ENCODE assay signal across 14 mouse cellular contexts in the genomic region with DNA sequence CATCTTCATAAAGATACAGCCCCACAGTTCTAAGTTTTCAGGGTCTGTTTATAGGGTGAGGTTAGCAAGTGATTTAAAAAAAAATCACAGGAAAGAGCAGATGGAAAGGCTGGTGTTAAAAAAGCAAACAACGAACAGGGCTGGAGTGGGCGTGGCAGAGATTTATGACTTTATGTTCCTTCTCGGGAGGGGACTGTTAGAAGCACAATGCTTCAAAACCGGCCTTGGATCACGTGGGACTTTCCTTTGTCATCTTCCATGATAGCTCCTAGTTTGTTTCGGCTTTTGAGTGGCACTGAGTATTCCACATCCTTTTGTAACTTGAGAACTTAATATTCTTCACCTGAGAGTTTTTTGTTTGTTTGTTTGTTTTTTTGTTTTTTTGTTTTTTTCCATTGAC. TPM values are rescaled to one million over a fixed set of nuclear protein-coding genes. Genes with fewer than 3 reads are reported as not detected.
DNase-seq lines count a peak whose midpoint lies in the region; ATAC-seq lines count a peak whose summit lies in the region.
"Had no signal": no experiment of that assay in that cellular context is flagged by ENCODE, and none has a peak within 500 bp of the region (broad histone marks: within the 10 kb centered on the region; RNA-seq: fewer than 3 reads in every experiment).

No protein-coding gene starts in this region.

- peak overlapping the region; percentile 72 for H3K27ac ChIP-seq in kidney, embryonic 15.5 days
- H3K27ac ChIP-seq: hindbrain, embryonic 15.5 days; limb, embryonic 15.5 days had no signal

- DNase-seq in adrenal gland, postnatal 14 days, result peak; percentile 13
- DNase-seq in adrenal gland, postnatal 4 days (ENCODE audit: low spot score in 2 of 2), result no peak
- no peak for DNase-seq in kidney, postnatal 10 days
- DNase-seq in adipocyte (ENCODE audit: low spot score), result peak; percentile 25
- DNase-seq in lung, postnatal 10 days, result peak; percentile 8
- no peak for DNase-seq in ovary, adult 18-20 months (ENCODE audit: low spot score)
- DNase-seq in left cerebral cortex, adult 18-20 months (ENCODE audit: low spot score in 2 of 2), result no peak
- DNase-seq: adrenal gland, postnatal 25 days; spleen, adult 18-20 months had no signal

- peaks cover 11% of the 10 kb centered on the region for H3K4me1 ChIP-seq in kidney, embryonic 15.5 days
- H3K4me1 ChIP-seq: hindbrain, embryonic 15.5 days had no signal

- 15% methylated on average over 6 of the region's 6 CpGs for WGBS in kidney, embryonic 15.5 days

- no peak overlapping the region for H3K4me3 ChIP-seq in kidney, embryonic 15.5 days (replicated peaks)
- H3K4me3 ChIP-seq: hindbrain, embryonic 15.5 days; limb, embryonic 15.5 days had no signal

- H3K9me3 ChIP-seq in kidney, embryonic 15.5 days (replicated peaks), result no peaks in the 10 kb centered on the region
- H3K9me3 ChIP-seq: hindbrain, embryonic 15.5 days; limb, embryonic 15.5 days had no signal

- no peaks in the 10 kb centered on the region for H3K27me3 ChIP-seq in kidney, embryonic 15.5 days
- H3K27me3 ChIP-seq: hindbrain, embryonic 15.5 days; limb, embryonic 15.5 days had no signal

- no peaks in the 10 kb centered on the region for H3K36me3 ChIP-seq in kidney, embryonic 15.5 days
- H3K36me3 ChIP-seq: hindbrain, embryonic 15.5 days; limb, embryonic 15.5 days had no signal

- ATAC-seq in kidney, embryonic 15.5 days (replicated peaks; ENCODE audit: low FRiP score), result 0 out of 2 replicates have a peak, but pooled peaks have one; percentile 46

- H3K9ac ChIP-seq in kidney, embryonic 15.5 days, result no peak overlapping the region
- H3K9ac ChIP-seq: hindbrain, embryonic 15.5 days; limb, embryonic 15.5 days had no signal

- H3K4me2 ChIP-seq in kidney, embryonic 15.5 days, result peak overlapping the region; percentile 36
- H3K4me2 ChIP-seq: hindbrain, embryonic 15.5 days; limb, embryonic 15.5 days; midbrain, embryonic 11.5 days had no signal

RNA-seq across cellular contexts. Expression of a gene that starts 0.7 kb away (rescaled TPM):
- total RNA-seq in adrenal gland, postnatal 14 days (2021), result 8.4 and 8.9 TPM in 2 replicates
- 10 to 100 TPM; 27.0 to 27.6 TPM for total RNA-seq in adrenal gland, postnatal 4 days (2021)
- polyA plus RNA-seq in kidney, embryonic 15.5 days (2015; fragmentation: Nextera tagmentation; extraction: Ambion mirVana), result 10.4 and 11.4 TPM in 2 replicates
- under 1 TPM; 0.09 TPM for total RNA-seq in left cerebral cortex, adult 18-20 months (2021)
- total RNA-seq: granulocyte monocyte progenitor cell, adult 5-6 weeks had no signal
- polyA plus RNA-seq: midbrain, embryonic 11.5 days had no signal

RNA-seq across cellular contexts. Expression of a gene that starts 41.3 kb away (rescaled TPM):
- total RNA-seq in adrenal gland, postnatal 14 days (2021), result 266 and 290 TPM in 2 replicates
- total RNA-seq in adrenal gland, postnatal 4 days (2021), result 100 to 1,000 TPM; 125 to 127 TPM
- polyA plus RNA-seq in kidney, embryonic 15.5 days (2015; fragmentation: Nextera tagmentation; extraction: Ambion mirVana), result 92.7 and 104 TPM in 2 replicates
- total RNA-seq in left cerebral cortex, adult 18-20 months (2021), result 10 to 100 TPM; 56.7 to 59.3 TPM

RNA-seq across cellular contexts. Expression of a gene that starts 57.8 kb away (rescaled TPM):
- 0.11 and 0.19 TPM in 2 replicates for total RNA-seq in adrenal gland, postnatal 14 days (2021)
- total RNA-seq in adrenal gland, postnatal 4 days (2021), result under 1 TPM; 0.34 to 0.42 TPM
- 0.38 and 0.41 TPM in 2 replicates for polyA plus RNA-seq in kidney, embryonic 15.5 days (2015; fragmentation: Nextera tagmentation; extraction: Ambion mirVana)
- not detected for total RNA-seq in left cerebral cortex, adult 18-20 months (2021)
- total RNA-seq: adrenal gland, postnatal 25 days; granulocyte monocyte progenitor cell, adult 5-6 weeks had no signal
- polyA plus RNA-seq: midbrain, embryonic 11.5 days had no signal

Comparison
In these comparisons a context has a peak if more than half of its experiments do, and no peak if none do; other contexts are left out.
1. DNase-seq: peak in adrenal gland, postnatal 14 days (single experiment), adipocyte (single experiment) and lung, postnatal 10 days (single experiment); none in adrenal gland, postnatal 4 days (0 of 2), kidney, postnatal 10 days (single experiment), ovary, adult 18-20 months (single experiment) and left cerebral cortex, adult 18-20 months (0 of 2).